Mouse (Mus musculus) bone marrow macrophage, adult 2 months (primary cell): ENCODE data around the gene Ank3. TPM values are rescaled to one million over a fixed set of nuclear protein-coding genes. Genes with fewer than 3 reads are reported as not detected.

Source experiments
- H3K27ac ChIP-seq: 2 replicates; pipeline ENCODE4 v1.5.1; 2012; ENCODE audit warnings: low read depth, low read length; ENCODE audit not compliant: insufficient read depth
- H3K4me1 ChIP-seq: 2 replicates; pipeline ENCODE4 v1.6.1; 2012; ENCODE audit warnings: low read length; ENCODE audit not compliant: control insufficient read depth, insufficient read depth
- H3K4me3 ChIP-seq: 2 replicates; pipeline ENCODE4 v1.5.1; 2012; ENCODE audit warnings: mild to moderate bottlenecking, low read length, moderate library complexity; ENCODE audit not compliant: insufficient read depth
- CTCF ChIP-seq: IDR thresholded peaks from 2 replicates; pipeline ENCODE4 v1.5.1; 2012; ENCODE audit warnings: low read depth, mild to moderate bottlenecking, low read length, moderate library complexity
- POLR2A ChIP-seq: IDR thresholded peaks from 2 replicates; pipeline ENCODE4 v1.6.1; 2012; ENCODE audit warnings: mild to moderate bottlenecking, low read depth, low read length, borderline replicate concordance
- polyA plus RNA-seq: library from polyadenylated mRNA; stranded (reverse); fragments of >200 nt; gene quantifications from 2 replicates; pipeline ENCODE4 v1.2.4, GENCODE M21; 2012; ENCODE audit not compliant: missing spikeins, insufficient read depth, insufficient read length

The Ank3 gene
- polyA plus RNA-seq, 1 experiment, result 1.5 TPM

DNA sequence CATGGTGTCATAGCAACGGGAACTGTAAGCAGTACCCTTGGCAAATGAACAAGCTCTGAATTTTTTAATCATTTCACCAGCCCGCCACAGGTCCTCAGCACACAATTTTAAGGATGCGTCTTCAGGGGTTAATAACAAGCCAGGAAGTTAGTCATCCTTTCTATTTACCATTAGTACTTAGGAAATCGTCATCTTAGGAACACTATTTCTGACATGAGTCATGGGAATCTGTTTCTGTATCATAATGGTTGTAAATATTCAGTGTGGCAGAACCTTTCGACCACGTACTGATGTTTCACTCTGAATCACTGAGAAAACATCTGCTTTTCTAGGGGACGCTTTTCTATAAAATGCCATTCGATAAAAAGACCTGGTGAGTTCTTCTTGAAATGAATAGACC, 109.1 kb downstream of the Ank3 start:
- no peak overlapping the region for H3K4me3 ChIP-seq
- TF ChIP-seq POLR2A, result no peak
- TF ChIP-seq CTCF, result no peak
- H3K4me1 ChIP-seq, result no peaks in the 10 kb centered on the region
- H3K27ac ChIP-seq, result no peak overlapping the region

DNA sequence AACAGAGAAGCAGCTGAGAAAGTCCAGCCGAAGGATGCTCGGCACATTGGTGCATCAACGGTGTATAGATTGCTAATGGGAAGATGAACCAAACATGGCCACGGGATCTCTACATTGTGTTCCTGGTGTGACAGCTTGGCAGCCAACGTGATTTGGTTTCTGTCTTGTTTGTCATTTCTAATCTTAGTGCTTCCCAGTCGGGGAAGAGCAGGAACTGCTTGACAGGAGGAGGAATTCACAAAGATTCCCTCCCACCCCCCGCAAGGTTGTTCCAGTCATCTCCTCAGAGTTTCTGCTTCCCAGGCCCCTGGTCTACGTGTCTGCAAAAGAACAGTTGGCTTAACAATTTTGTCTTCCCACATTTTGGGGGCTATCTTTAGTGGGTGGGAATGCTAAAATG, 111.8 kb downstream of the Ank3 start:
- Histone ChIP-seq H3K4me1 (no peaks in the 10 kb centered on the region), H3K27ac (no peak overlapping the region), H3K4me3 (no peak overlapping the region)
- TF ChIP-seq POLR2A (no peak), CTCF (no peak)

DNA sequence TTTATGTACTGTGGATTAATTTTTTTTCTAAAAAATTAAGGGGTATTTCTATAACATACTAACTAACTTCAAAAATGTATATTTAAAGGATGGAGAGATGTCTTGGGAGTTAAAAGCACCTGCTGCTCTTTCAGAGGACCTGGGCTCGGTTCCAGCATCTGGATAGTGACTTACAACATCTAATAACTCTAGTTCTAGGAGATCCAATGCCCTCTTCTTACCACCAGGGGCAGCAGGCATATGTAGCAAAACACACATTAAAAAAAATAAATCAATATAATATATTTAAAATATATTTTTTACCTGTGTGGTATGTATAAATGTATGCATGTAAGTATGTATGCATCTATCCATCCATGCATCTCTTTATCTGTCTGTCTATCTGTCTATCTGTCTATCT, 112.7 kb downstream of the Ank3 start:
- H3K27ac ChIP-seq, result no peak overlapping the region
- no peak overlapping the region for H3K4me3 ChIP-seq
- no peaks in the 10 kb centered on the region for H3K4me1 ChIP-seq
- TF ChIP-seq POLR2A, result no peak
- no peak for TF ChIP-seq CTCF

DNA sequence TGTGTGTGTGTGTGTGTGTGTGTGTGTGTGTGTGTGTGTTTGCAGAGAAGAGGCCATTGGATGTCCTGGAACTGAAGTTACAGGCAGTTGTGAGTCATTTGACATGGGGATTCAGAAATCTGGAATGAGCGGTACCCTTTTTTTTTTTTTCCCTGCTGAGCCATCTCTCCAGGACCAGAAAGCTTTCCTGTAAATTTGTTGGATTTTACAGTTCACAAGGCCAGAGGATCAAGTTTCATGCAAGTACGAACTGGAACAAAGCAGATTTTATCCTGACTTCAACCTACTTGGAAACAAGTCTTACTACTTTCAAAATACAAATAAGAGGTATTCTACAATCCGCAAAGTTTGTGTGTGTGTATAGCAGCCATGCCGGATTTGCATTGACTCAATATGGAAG, 123.4 kb downstream of the Ank3 start:
- Histone ChIP-seq H3K4me3 (no peak overlapping the region), H3K27ac (no peak overlapping the region), H3K4me1 (no peaks in the 10 kb centered on the region)
- TF ChIP-seq POLR2A, result no peak

DNA sequence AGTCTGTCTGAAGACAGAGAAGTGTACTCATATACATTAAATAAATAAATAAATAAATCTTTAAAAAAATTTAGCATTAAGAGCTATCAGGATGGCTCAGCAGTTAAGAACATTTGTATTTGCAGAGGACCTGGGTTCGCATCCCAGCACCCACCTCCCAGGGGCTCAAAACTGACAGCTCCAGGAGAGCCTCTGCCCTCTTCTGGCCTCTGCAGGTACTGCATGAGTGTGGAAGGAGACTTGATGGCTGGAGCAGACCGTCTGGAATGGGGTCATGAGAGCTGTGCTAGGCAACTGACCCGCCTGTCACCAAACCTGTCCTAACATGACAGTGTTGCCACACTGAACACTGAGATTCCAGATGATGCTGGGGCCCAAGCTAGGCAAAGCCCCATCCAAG, 124.6 kb downstream of the Ank3 start:
- no peak overlapping the region for H3K27ac ChIP-seq
- no peak for TF ChIP-seq CTCF
- no peak for TF ChIP-seq POLR2A
- H3K4me1 ChIP-seq, result no peaks in the 10 kb centered on the region
- no peak overlapping the region for H3K4me3 ChIP-seq

DNA sequence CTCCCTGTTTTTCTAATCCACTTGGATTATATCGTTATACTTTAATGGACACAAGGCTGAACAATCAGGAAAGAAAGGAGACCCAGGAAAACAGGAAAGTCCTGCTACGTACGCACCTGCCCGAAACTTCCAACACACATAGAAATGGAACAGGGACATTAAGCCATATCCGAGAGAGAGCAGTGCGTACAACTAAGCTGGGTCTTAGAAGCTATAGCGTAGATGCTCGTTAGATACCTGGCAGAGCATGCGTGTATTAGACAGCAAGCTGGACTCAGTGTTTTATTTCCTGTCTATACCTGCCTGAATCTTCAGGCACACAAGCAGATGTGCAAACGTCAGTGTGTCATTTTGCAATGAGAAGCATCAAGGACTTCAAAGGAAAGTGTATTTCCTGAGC, 128.7 kb downstream of the Ank3 start:
- no peak overlapping the region for H3K4me3 ChIP-seq
- TF ChIP-seq CTCF (no peak), POLR2A (no peak)
- no peak overlapping the region for H3K27ac ChIP-seq
- H3K4me1 ChIP-seq, result no peaks in the 10 kb centered on the region

DNA sequence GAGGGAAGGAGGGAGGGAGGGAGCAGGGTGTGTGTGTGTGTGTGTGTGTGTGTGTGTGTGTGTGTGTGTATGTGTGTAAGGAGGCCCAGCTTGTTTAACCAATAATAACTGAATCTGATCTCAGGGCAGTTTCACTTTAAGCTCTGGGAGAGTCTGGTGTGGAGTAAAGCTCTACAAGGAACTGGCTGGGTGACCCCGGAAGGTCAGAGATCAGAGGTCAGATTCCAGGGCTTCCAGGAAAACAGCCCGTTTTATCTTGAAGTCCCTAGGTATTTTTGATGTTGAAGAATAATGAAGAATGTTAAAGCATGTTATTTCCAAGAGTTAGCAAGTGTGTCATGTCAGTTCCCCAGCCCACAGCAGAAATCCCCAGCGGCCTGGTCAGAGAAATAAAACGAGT, 130.2 kb downstream of the Ank3 start:
- TF ChIP-seq CTCF (no peak), POLR2A (no peak)
- no peak overlapping the region for H3K4me3 ChIP-seq
- no peak overlapping the region for H3K27ac ChIP-seq
- H3K4me1 ChIP-seq, result no peaks in the 10 kb centered on the region

DNA sequence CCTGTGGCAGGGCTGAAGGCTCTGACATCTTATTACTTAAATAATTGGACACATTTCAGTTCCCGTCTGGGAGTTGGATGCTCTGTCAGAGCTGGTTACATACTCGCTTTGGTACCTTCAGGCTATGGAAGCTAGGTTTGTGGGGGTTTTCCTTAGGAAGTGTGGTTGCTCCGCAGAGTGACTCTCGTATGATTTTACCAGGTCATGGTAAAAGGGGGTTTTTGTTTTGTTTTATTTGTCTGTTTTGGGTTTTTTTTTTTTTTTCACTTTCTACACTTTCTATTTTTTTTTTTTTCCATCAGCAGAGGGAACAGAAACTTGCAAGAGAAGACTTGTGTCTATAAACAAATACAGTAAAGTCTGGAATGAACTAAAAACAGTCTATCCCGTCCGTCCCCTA, 131.8 kb downstream of the Ank3 start:
- H3K4me3 ChIP-seq, result no peak overlapping the region
- TF ChIP-seq POLR2A (no peak), CTCF (no peak)
- H3K27ac ChIP-seq, result no peak overlapping the region
- H3K4me1 ChIP-seq, result no peaks in the 10 kb centered on the region

GRCm38 (mm10) chr10:69531569-69531968, 133.0 kb downstream of the Ank3 start:
- Histone ChIP-seq H3K4me1 (no peaks in the 10 kb centered on the region), H3K4me3 (no peak overlapping the region), H3K27ac (no peak overlapping the region)
- TF ChIP-seq POLR2A (no peak), CTCF (no peak)

DNA sequence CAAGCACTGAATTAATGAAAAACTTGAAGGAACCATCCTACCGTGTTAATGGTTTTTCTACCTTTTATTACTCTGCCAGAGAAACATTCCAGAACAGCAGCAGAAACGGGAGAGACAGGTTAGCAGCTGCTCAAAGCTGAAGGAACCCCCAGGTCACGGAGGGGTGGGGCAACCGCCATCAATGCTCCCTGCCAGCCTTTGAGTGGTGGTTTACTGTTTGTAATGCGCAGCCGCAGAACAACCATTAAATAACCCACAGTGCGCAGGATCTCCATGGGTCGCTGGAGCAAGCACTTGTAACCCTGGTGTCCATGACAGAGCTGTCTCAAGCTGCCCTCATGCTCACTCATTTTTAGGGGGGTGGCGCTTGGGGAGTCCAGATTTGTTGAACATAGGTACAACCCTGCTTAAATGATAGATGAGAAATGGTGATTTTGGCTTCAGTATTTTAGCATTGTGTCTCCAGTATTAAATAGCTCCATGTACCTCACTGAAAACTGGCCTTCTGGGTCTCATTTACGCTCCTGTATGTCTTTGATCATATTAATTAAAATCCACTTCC, 133.7 kb downstream of the Ank3 start:
- Histone ChIP-seq H3K27ac (no peak overlapping the region), H3K4me1 (no peaks in the 10 kb centered on the region), H3K4me3 (no peak overlapping the region)
- no peak for TF ChIP-seq POLR2A
- no peak for TF ChIP-seq CTCF

GRCm38 (mm10) chr10:69533505-69534388, 135.2 kb downstream of the Ank3 start:
- TF ChIP-seq CTCF, result no peak
- no peak for TF ChIP-seq POLR2A
- Histone ChIP-seq H3K27ac (no peak overlapping the region), H3K4me1 (no peaks in the 10 kb centered on the region), H3K4me3 (no peak overlapping the region)

- TF ChIP-seq POLR2A (no peak), CTCF (no peak)
- H3K27ac ChIP-seq, result no peak overlapping the region
- H3K4me1 ChIP-seq, result no peaks in the 10 kb centered on the region
- H3K4me3 ChIP-seq, result no peak overlapping the region
These were observed 136.1 kb downstream of the Ank3 start for GRCm38 (mm10) chr10:69534716-69535115.
